Mouse (Mus musculus) G1E (cell line): ENCODE results near the gene Srp68. TPM values are rescaled to one million over a fixed set of nuclear protein-coding genes. Genes with fewer than 3 reads are reported as not detected.

Experiments
- ATAC-seq: 2 replicates; pipeline ENCODE4 v1.8.0; 2016; ENCODE audit warnings: mild to moderate bottlenecking; ENCODE audit not compliant: insufficient number of reproducible peaks, poor library complexity, low FRiP score, severe bottlenecking; ENCODE audit errors: extremely low read depth
- DNase-seq: peaks from one replicate; pipeline ENCODE4 v3.0.0; 2012; ENCODE audit warnings: low spot score
- H3K27me3 ChIP-seq: 2 replicates; pipeline ENCODE4 v1.6.1; 2012; ENCODE audit warnings: mild to moderate bottlenecking, low read length, inconsistent platforms; ENCODE audit not compliant: insufficient read depth
- H3K36me3 ChIP-seq: replicated peaks from 2 replicates; pipeline ENCODE3; 2012; ENCODE audit warnings: mild to moderate bottlenecking, inconsistent platforms
- H3K4me1 ChIP-seq: 2 replicates; pipeline ENCODE4 v1.6.1; 2012; ENCODE audit warnings: low read depth, low read length, inconsistent platforms, mixed read lengths; ENCODE audit not compliant: insufficient read depth
- H3K4me3 ChIP-seq: 2 replicates; pipeline ENCODE4 v1.5.1; 2012; ENCODE audit warnings: low read depth, mild to moderate bottlenecking, inconsistent platforms, low read length, moderate library complexity, mixed read lengths
- H3K9me3 ChIP-seq: replicated peaks from 2 replicates; pipeline ENCODE4 v1.6.1; 2012; ENCODE audit warnings: inconsistent platforms
- CTCF ChIP-seq: IDR thresholded peaks from 2 replicates; pipeline ENCODE4 v1.5.1; 2012; ENCODE audit warnings: low read depth, low read length, inconsistent platforms, mixed read lengths
- GATA1 ChIP-seq: IDR thresholded peaks from 2 replicates; pipeline ENCODE4 v1.6.1; 2012; ENCODE audit warnings: borderline replicate concordance, low read length, inconsistent platforms, mixed read lengths
- GATA2 ChIP-seq: IDR thresholded peaks from 2 replicates; pipeline ENCODE4 v1.6.1; 2012; ENCODE audit warnings: low read depth, low read length, inconsistent platforms, borderline replicate concordance
- POLR2AphosphoS5 ChIP-seq: IDR thresholded peaks from 2 replicates; pipeline ENCODE4 v1.6.1; 2012; ENCODE audit warnings: low read depth, low read length, inconsistent platforms; ENCODE audit not compliant: insufficient replicate concordance
- TAL1 ChIP-seq: conservative IDR thresholded peaks from 2 replicates; pipeline ENCODE4 v1.6.1; 2012; ENCODE audit warnings: low read depth, low read length, inconsistent platforms, mixed read lengths
- polyA plus RNA-seq: library from polyadenylated mRNA; stranded (reverse); fragments of >175 nt; gene quantifications from 2 replicates; pipeline ENCODE4 v1.2.3, GENCODE M21; 2012
- total RNA-seq, 2 experiments: library from RNA; stranded (forward) in 1 of 2; stranded (reverse) in 1 of 2; fragments of 200-1000 nt in 1 of 2; fragments of >200 nt in 1 of 2; fragmentation: Nextera tagmentation in 1 of 2; gene quantifications; 2 replicates each; pipeline ENCODE4 v1.2.3; 2014 to 2017

The Srp68 gene
- total and polyA plus RNA-seq, 3 experiments: 35.1 to 79.1 (median 49.3) TPM

DNA sequence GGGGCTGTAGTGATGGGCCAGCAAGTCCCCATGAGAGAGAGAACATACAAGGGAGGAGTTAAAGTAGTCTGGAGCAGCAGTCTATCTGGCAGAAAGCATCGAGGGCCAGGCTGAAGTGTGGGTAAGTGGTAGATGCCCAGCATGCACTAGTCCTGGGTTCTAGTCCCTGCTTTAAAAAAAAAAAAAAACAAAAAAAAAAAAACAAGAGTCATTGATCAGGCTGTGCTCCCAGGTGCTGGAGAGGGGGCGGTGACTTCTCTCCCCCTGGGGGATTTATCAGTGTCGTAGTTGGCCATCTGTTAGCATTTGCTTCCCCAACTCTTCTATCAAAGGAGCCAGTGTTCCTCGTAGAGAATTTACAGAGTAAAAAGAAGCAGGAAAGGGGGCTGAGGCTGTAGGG, 67.3 kb downstream of the Srp68 start:
- H3K4me3 ChIP-seq: no peak overlapping the region
- TF ChIP-seq CTCF (no peak), GATA2 (no peak), POLR2AphosphoS5 (no peak), TAL1 (no peak), GATA1 (no peak)

DNA sequence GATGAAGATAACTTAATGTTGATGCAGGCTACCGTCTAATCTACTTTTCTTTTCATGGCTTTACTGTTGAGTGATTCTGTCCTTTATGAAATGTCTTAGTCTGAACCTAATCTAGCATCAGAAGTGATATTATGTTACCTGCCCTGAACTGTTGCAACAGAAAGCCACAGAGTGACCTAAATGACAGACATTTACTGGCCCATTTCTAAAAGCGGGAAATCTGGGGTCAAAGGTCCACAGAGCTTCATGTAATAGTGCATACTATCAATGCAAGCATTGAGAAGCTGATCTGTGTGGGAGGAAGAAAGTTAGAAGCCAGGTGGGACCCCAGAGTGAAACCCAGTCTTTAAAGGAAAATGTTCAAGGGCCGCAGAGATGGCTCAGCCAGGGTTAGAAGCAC, 70.9 kb downstream of the Srp68 start:
- no peak for ATAC-seq

More for the DNA sequence above, 67.3 kb downstream of the Srp68 start:
- DNase-seq (no peak), ATAC-seq (no peak)
- peaks cover 2% of the 10 kb centered on the region; the same call in 1 of the 2 replicates for H3K4me1 ChIP-seq
- no peaks in the 10 kb centered on the region for H3K9me3 ChIP-seq
- peaks cover 80% of the 10 kb centered on the region for H3K36me3 ChIP-seq
- no peaks in the 10 kb centered on the region for H3K27me3 ChIP-seq

DNA sequence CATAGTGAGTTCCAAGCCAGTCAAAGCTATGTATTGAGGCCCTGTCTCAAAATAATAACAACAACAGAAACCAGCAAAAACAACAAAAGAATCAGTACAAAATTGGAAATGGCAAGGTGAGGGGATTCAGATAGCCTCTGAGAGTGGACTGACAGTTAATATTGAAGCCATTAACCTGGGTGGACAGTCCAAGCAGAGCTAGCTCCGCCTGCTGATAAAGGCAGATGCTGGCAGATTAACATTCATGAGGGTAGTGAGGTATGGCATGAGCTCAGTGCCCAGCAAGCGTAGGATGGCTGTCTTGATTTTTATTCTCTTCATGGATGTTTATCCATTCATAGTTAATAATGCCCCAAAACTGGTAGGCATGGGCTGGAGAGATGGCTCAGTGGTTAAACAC, 72.9 kb downstream of the Srp68 start:
- Histone ChIP-seq H3K4me1 (peaks cover 27% of the 10 kb centered on the region), H3K27me3 (no peaks in the 10 kb centered on the region), H3K9me3 (no peaks in the 10 kb centered on the region), H3K36me3 (peaks cover 58% of the 10 kb centered on the region), H3K4me3 (no peak overlapping the region)
- DNase-seq: no peak
- no peak for ATAC-seq
- TF ChIP-seq GATA2 (no peak), POLR2AphosphoS5 (no peak), TAL1 (no peak), GATA1 (no peak), CTCF (no peak)

More for the DNA sequence above, 70.9 kb downstream of the Srp68 start:
- H3K36me3 ChIP-seq: peaks cover 64% of the 10 kb centered on the region
- H3K4me3 ChIP-seq: no peak overlapping the region
- DNase-seq: no peak
- TF ChIP-seq GATA2 (no peak), CTCF (no peak)
- H3K4me1 ChIP-seq: peaks cover 15% of the 10 kb centered on the region
- no peaks in the 10 kb centered on the region for H3K27me3 ChIP-seq
- no peaks in the 10 kb centered on the region for H3K9me3 ChIP-seq

DNA sequence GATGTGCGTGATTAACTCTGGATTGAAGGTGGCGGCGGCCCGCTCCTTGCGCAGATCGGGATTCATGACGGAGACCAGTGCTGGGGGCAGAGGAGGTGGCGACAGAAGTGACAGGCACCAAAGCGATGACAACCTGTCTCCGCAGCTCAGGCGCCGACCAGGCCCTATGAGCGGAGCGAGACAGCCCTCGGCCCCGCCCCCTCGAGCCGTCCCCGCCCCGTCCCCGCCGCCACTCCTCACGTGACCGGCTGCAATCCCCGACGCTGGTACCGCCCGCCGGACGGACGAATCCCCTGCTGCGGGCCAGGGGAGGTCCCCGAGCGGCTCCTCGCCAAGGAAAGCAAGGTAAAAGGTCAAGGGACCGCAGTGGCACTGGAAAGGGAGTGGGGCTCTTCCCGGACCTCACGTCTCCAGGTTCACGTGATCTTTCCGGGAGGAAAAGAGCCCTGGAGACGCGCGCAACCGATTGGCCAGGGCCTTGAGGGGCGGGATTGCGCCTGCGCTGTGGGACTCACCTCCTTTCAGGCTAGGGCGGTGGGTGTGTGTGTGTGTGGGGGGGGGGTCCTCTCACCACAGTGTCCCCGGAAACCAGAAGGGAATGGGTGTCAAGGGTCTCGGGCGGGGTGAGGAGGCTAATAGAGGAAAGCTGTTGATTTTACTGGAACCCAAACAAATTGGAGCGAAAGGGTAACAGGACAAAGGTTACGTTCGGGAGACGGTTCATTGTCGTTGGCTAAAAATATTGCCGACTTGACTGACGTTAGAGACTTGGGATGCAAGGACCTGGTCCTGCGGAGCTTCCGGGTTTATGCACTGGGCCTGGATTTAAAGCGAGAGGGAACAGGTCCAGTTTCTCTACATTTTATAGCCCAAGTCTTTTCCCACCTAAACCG, 75.1 kb downstream of the Srp68 start, which contains the start of the genes Ten1 and Acox1:
TSS of gene Ten1 (plus strand) at position 217 of the 893 bp plus-strand sequence.
TSS of gene Acox1 (minus strand) at position 407 of the 893 bp plus-strand sequence.
- Histone ChIP-seq H3K27me3 (no peaks in the 10 kb centered on the region), H3K36me3 (peaks cover 49% of the 10 kb centered on the region), H3K4me1 (peaks cover 43% of the 10 kb centered on the region), H3K9me3 (no peaks in the 10 kb centered on the region), H3K4me3 (peak within 1 kb of the TSS; percentile 80)
- ATAC-seq: peak; percentile 84
- peak; percentile 95 for DNase-seq
- TF ChIP-seq CTCF (no peak), GATA2 (no peak), TAL1 (no peak), POLR2AphosphoS5 (no peak), GATA1 (no peak)

DNA sequence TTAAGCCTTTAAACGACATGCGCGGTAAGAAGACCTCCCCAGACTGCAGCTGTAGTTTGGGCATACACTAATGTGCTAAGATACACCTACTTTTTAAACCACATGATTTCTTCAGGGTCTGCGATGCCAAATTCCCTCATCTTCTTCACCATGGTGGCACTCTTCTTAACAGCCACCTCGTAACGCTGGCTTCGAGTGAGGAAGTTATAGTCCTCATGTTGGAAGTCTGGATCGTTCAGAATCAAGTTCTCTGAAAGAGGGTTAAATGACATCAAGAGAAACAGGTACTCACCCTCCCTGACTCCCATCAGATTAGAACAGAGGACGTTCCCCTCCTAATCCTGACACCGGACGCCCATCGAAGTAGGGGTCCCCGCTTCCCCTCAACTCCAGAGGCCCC, 75.9 kb downstream of the Srp68 start:
- H3K9me3 ChIP-seq: no peaks in the 10 kb centered on the region
- H3K4me3 ChIP-seq: peak overlapping the region; percentile 80
- ATAC-seq: no peak
- DNase-seq: no peak
- H3K4me1 ChIP-seq: peaks cover 43% of the 10 kb centered on the region
- H3K36me3 ChIP-seq: peaks cover 43% of the 10 kb centered on the region
- no peaks in the 10 kb centered on the region for H3K27me3 ChIP-seq
- no peak for TF ChIP-seq TAL1
- no peak for TF ChIP-seq GATA2
- no peak for TF ChIP-seq GATA1
- no peak for TF ChIP-seq CTCF
- no peak for TF ChIP-seq POLR2AphosphoS5

DNA sequence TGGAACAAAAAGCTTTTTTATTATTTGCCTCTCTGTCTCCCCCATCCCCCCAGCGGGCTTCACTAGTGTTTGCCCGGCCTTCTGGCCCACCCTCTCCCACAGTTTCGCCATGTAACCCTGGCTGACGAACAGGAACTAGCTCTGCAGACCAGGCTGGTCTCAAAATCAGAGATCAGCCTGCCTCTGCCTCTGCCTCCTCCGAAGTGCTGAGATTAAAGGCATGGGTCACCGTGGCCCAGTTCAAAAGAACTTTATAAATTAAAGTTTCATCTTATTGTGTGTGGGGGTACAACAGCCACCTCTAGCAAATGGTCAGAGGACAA, 76.5 kb downstream of the Srp68 start:
- no peak for ATAC-seq
- Histone ChIP-seq H3K4me3 (no peak overlapping the region; the same call in 1 of the 2 replicates), H3K27me3 (no peaks in the 10 kb centered on the region), H3K4me1 (peaks cover 43% of the 10 kb centered on the region), H3K9me3 (no peaks in the 10 kb centered on the region), H3K36me3 (peaks cover 43% of the 10 kb centered on the region)
- no peak for DNase-seq
- TF ChIP-seq POLR2AphosphoS5 (no peak), CTCF (no peak), GATA1 (no peak), TAL1 (no peak), GATA2 (no peak)
